8 mouse cellular contexts compared by ENCODE assay signal in the genomic region with DNA sequence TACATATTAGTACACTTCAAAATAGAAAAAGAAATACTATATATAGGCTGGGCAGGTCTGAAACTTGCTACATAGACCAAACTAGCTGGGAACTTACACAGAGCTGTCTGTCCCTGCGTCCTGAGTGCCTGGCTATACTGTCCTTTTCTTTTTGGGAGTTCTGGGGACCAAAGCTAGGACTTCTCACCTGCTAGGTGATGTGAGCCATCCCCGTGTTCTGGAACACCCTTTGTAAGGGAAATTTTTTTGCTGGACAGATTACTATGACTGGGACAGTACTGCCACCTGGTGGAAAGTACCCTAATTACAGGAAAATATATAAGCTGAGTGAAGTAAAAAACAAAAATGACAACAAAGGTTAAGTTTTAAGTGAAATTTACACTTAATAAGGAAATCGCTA. TPM values are rescaled to one million over a fixed set of nuclear protein-coding genes. Genes with fewer than 3 reads are reported as not detected.
DNase-seq lines count a peak whose midpoint lies in the region; ATAC-seq and TF ChIP-seq lines count a peak whose summit lies in the region.

No protein-coding gene starts in this region.

- no peaks in the 10 kb centered on the region for H3K36me3 ChIP-seq in intestine, postnatal 0 days (ENCODE audit: control insufficient read depth, insufficient read depth)
- no peaks in the 10 kb centered on the region for H3K36me3 ChIP-seq in intestine, embryonic 15.5 days
- no peaks in the 10 kb centered on the region for H3K36me3 ChIP-seq in ES-E14 (ENCODE audit: control insufficient read depth, insufficient read depth, low read length, poor library complexity, severe bottlenecking)

- in situ Hi-C loops in ES-E14 (cut with MboI; ENCODE audit: low sequenced_read_pairs in 2 of 2, unreplicated experiment in 2 of 2), result loop anchor here in 1 of 2 experiments (10.0 to 25.0 kb wide), 2 partner anchors 208 to 320 kb away; a partner anchor contains a TSS

- H3K9ac ChIP-seq in intestine, postnatal 0 days (ENCODE audit: low read depth, low read length), result no peak overlapping the region
- H3K9ac ChIP-seq in intestine, embryonic 15.5 days, result no peak overlapping the region
- H3K9ac ChIP-seq in ES-E14 (ENCODE audit: insufficient read depth, low read depth, low read length, poor library complexity, severe bottlenecking), result no peak overlapping the region

- no peaks in the 10 kb centered on the region for H3K27me3 ChIP-seq in intestine, postnatal 0 days (replicated peaks; ENCODE audit: control insufficient read depth, insufficient read depth, low read length)
- H3K27me3 ChIP-seq in intestine, embryonic 15.5 days (replicated peaks), result no peaks in the 10 kb centered on the region

- H3K9me3 ChIP-seq in intestine, postnatal 0 days (ENCODE audit: control insufficient read depth), result no peaks in the 10 kb centered on the region
- H3K9me3 ChIP-seq in intestine, embryonic 15.5 days, result no peaks in the 10 kb centered on the region
- H3K9me3 ChIP-seq in ES-E14 (ENCODE audit: control insufficient read depth, insufficient read depth, low read depth, low read length), result no peaks in the 10 kb centered on the region

- H3K27ac ChIP-seq in intestine, postnatal 0 days (ENCODE audit: low read depth, low read length), result no peak overlapping the region
- H3K27ac ChIP-seq in intestine, embryonic 15.5 days, result no peak overlapping the region
- no peak overlapping the region for H3K27ac ChIP-seq in ES-E14 (ENCODE audit: insufficient read depth, low read depth, low read length, poor library complexity, severe bottlenecking)
- no peak overlapping the region for H3K27ac ChIP-seq in cortical plate, adult 2 months (ENCODE audit: insufficient read depth, low read length)

- peak; percentile 75 for TF ChIP-seq CTCF in intestine, postnatal 0 days (IDR thresholded peaks at IDR 0.05; ENCODE audit: low read depth)
- TF ChIP-seq CTCF in cortical plate, adult 2 months (IDR thresholded peaks at IDR 0.05; ENCODE audit: extremely low read depth, insufficient read depth, low read length), result peak; percentile 20; the same call in 1 of the 2 replicates

- ATAC-seq in intestine, postnatal 0 days, result 0 out of 2 replicates have a peak, but pooled peaks have one; percentile 29
- ATAC-seq in intestine, embryonic 15.5 days, result no peak

- TF ChIP-seq POLR2A in cortical plate, adult 2 months (IDR thresholded peaks at IDR 0.05; ENCODE audit: extremely low read depth, insufficient read depth, low read length), result no peak

- H3K4me1 ChIP-seq in intestine, postnatal 0 days (replicated peaks; ENCODE audit: control insufficient read depth, insufficient read depth, low read length), result peaks cover 5% of the 10 kb centered on the region; the same call in 1 of the 2 replicates
- H3K4me1 ChIP-seq in intestine, embryonic 15.5 days (replicated peaks), result peaks cover 16% of the 10 kb centered on the region
- H3K4me1 ChIP-seq in ES-E14 (ENCODE audit: control insufficient read depth in 2 of 2, insufficient read depth in 2 of 2, low read length in 2 of 2, poor library complexity in 1 of 2), result peaks cover 2 to 9% of the 10 kb centered on the region in 2 experiments; a peak in 2 of 4 replicates
- no peaks in the 10 kb centered on the region for H3K4me1 ChIP-seq in cortical plate, adult 2 months (ENCODE audit: control insufficient read depth, insufficient read depth, low read length)

- 34% methylated on average over 3 of the region's 3 CpGs for WGBS in intestine, postnatal 0 days
- WGBS in intestine, embryonic 15.5 days, result 32% methylated on average over 3 of the region's 3 CpGs

- H3K4me3 ChIP-seq in intestine, postnatal 0 days (ENCODE audit: low read depth, low read length), result no peak overlapping the region
- no peak overlapping the region for H3K4me3 ChIP-seq in intestine, embryonic 15.5 days (replicated peaks)
- no peak overlapping the region for H3K4me3 ChIP-seq in ES-E14 (ENCODE audit: insufficient read depth in 1 of 2, low read depth in 1 of 2, low read length in 2 of 2, poor library complexity in 1 of 2, severe bottlenecking in 1 of 2)
- H3K4me3 ChIP-seq in cortical plate, adult 2 months (ENCODE audit: insufficient read depth, low read length), result no peak overlapping the region

- DNase-seq in A20 (ENCODE audit: low read depth, low spot score) (peak; percentile 64), ES-E14 (ENCODE audit: low read depth, low spot score) (peak; percentile 64)
- DNase-seq in lung, postnatal 25 days (ENCODE audit: low spot score), result peak; percentile 60
- no peak for DNase-seq in neural tube, embryonic 10.5 days (ENCODE audit: extremely low spot score, low spot score)
- DNase-seq in gastrocnemius, postnatal 25 days, result no peak

- H3K4me2 ChIP-seq in intestine, postnatal 0 days (replicated peaks; ENCODE audit: low read depth), result no peak overlapping the region
- no peak overlapping the region for H3K4me2 ChIP-seq in intestine, embryonic 15.5 days (replicated peaks)

TF ChIP-seq in ES-E14, 5 proteins besides CTCF, POLR2A, EP300 and RAD21:
- peak; percentile 56; the same call in 1 of the 2 replicates for TF ChIP-seq ZNF384 (IDR thresholded peaks at IDR 0.05; ENCODE audit: low read depth, low read length)
- no peak for TF ChIP-seq HCFC1 (IDR thresholded peaks at IDR 0.05; ENCODE audit: borderline replicate concordance, insufficient read depth, low read length)
- peak; percentile 75; the same call in 1 of the 2 replicates for TF ChIP-seq ZC3H11A (IDR thresholded peaks at IDR 0.05; ENCODE audit: borderline replicate concordance, low read depth, low read length)

RNA-seq across cellular contexts. Expression of a gene that starts 28.2 kb away (rescaled TPM):
- 194 and 209 TPM in 2 replicates for polyA plus RNA-seq in intestine, postnatal 0 days (2015; fragmentation: Nextera tagmentation; extraction: Ambion mirVana)
- polyA plus RNA-seq in intestine, embryonic 15.5 days (2015; fragmentation: Nextera tagmentation; extraction: Ambion mirVana), result 175 and 192 TPM in 2 replicates
- 69.7 and 88.6 TPM in 2 replicates for total RNA-seq in ES-E14 (2012; rRNA removed)
- polyA plus RNA-seq in cortical plate, adult 2 months (2012; rRNA removed), result 305 and 307 TPM in 2 replicates
- 10 to 100 TPM; 55.5 to 58.8 TPM for total RNA-seq in gastrocnemius, postnatal 25 days (2021)

RNA-seq across cellular contexts. Expression of a gene that starts 57.4 kb away (rescaled TPM):
- 4.3 and 4.9 TPM in 2 replicates for polyA plus RNA-seq in intestine, postnatal 0 days (2015; fragmentation: Nextera tagmentation; extraction: Ambion mirVana)
- 12.0 and 13.2 TPM in 2 replicates for polyA plus RNA-seq in intestine, embryonic 15.5 days (2015; fragmentation: Nextera tagmentation; extraction: Ambion mirVana)
- 51.5 and 53.3 TPM in 2 replicates for total RNA-seq in ES-E14 (2012; rRNA removed)
- 38.5 and 39.1 TPM in 2 replicates for polyA plus RNA-seq in cortical plate, adult 2 months (2012; rRNA removed)
- 1 to 10 TPM; 5.4 to 7.4 TPM for total RNA-seq in gastrocnemius, postnatal 25 days (2021)

Comparison
In these comparisons a context has a peak if more than half of its experiments do, and no peak if none do; other contexts are left out.
1. DNase-seq: peak in A20 (single experiment), ES-E14 (single experiment) and lung, postnatal 25 days (single experiment); none in neural tube, embryonic 10.5 days (single experiment) and gastrocnemius, postnatal 25 days (single experiment).